Mouse (Mus musculus): Measurements from ENCODE around the gene Ranbp2. TPM values are rescaled to one million over a fixed set of nuclear protein-coding genes. Genes with fewer than 3 reads are reported as not detected.

Gene Ranbp2
- total and polyA plus RNA-seq, 2 experiments from 2014 or later: 12.9 to 32.6 TPM

DNA sequence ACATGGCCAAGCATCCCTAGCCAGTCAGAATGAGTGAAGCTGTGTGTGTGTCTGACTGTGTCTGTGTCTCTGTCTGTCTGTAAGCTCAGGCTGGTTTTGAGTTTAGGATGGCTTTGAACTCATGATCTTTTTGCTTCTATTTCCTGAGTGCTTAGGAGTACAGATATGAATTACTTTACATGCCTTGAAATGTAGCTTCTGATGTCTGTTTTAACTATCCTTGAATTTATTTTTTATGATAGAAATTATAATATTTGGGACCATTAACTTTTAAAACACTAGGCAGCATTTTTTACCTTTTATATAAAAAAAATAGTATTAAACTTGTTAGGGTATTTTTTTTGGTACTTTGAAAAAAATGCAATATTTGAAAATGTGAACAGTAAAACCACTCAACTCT, 4.9 kb downstream of the Ranbp2 start:
- no peak overlapping the region for H3K27ac ChIP-seq
- H3K36me3 ChIP-seq (ENCODE audit: insufficient read depth, low read length): peaks cover 19% of the 10 kb centered on the region
- no peaks in the 10 kb centered on the region for H3K27me3 ChIP-seq (ENCODE audit: insufficient read depth, low read length)
- ATAC-seq (no peak), DNase-seq (ENCODE audit: low spot score) (no peak)
- H3K9ac ChIP-seq (replicated peaks; ENCODE audit: low read length): no peak overlapping the region
- no peaks in the 10 kb centered on the region for H3K4me1 ChIP-seq (ENCODE audit: insufficient read depth, low read length)
- H3K9me3 ChIP-seq (ENCODE audit: low read length): no peaks in the 10 kb centered on the region
- TF ChIP-seq CTCF (IDR thresholded peaks at IDR 0.05; ENCODE audit: low read depth): no peak
- H3K4me2 ChIP-seq (ENCODE audit: low read depth, low read length): no peak overlapping the region
- no peak overlapping the region for H3K4me3 ChIP-seq (ENCODE audit: low read length)

GRCm38 (mm10) chr10:58452185-58452584, 5.5 kb downstream of the Ranbp2 start:
- Histone ChIP-seq H3K27ac (no peak overlapping the region), H3K4me2 (ENCODE audit: low read depth, low read length) (no peak overlapping the region), H3K36me3 (ENCODE audit: insufficient read depth, low read length) (peaks cover 19% of the 10 kb centered on the region), H3K9ac (replicated peaks; ENCODE audit: low read length) (no peak overlapping the region), H3K9me3 (ENCODE audit: low read length) (no peaks in the 10 kb centered on the region), H3K4me3 (ENCODE audit: low read length) (no peak overlapping the region), H3K27me3 (ENCODE audit: insufficient read depth, low read length) (no peaks in the 10 kb centered on the region), H3K4me1 (ENCODE audit: insufficient read depth, low read length) (no peaks in the 10 kb centered on the region)
- no peak for TF ChIP-seq CTCF (IDR thresholded peaks at IDR 0.05; ENCODE audit: low read depth)
- no peak for DNase-seq (ENCODE audit: low spot score)
- no peak for ATAC-seq
- 95% methylated on average over 1 of the region's 1 CpGs for WGBS

GRCm38 (mm10) chr10:58459896-58460295, 13.2 kb downstream of the Ranbp2 start:
- no peak overlapping the region for H3K27ac ChIP-seq
- peaks cover 32% of the 10 kb centered on the region for H3K36me3 ChIP-seq (ENCODE audit: insufficient read depth, low read length)
- WGBS: 97% methylated on average over 1 of the region's 1 CpGs
- H3K4me3 ChIP-seq (ENCODE audit: low read length): no peak overlapping the region
- no peak for DNase-seq (ENCODE audit: low spot score)
- no peaks in the 10 kb centered on the region for H3K4me1 ChIP-seq (ENCODE audit: insufficient read depth, low read length)
- no peak for TF ChIP-seq CTCF (IDR thresholded peaks at IDR 0.05; ENCODE audit: low read depth)
- ATAC-seq: no peak
- H3K27me3 ChIP-seq (ENCODE audit: insufficient read depth, low read length): no peaks in the 10 kb centered on the region
- H3K9me3 ChIP-seq (ENCODE audit: low read length): no peaks in the 10 kb centered on the region
- H3K9ac ChIP-seq (replicated peaks; ENCODE audit: low read length): no peak overlapping the region
- no peak overlapping the region for H3K4me2 ChIP-seq (ENCODE audit: low read depth, low read length)

- no peak for TF ChIP-seq CTCF (IDR thresholded peaks at IDR 0.05; ENCODE audit: low read depth)
These were observed 30.5 kb downstream of the Ranbp2 start for GRCm38 (mm10) chr10:58477086-58477755.

DNA sequence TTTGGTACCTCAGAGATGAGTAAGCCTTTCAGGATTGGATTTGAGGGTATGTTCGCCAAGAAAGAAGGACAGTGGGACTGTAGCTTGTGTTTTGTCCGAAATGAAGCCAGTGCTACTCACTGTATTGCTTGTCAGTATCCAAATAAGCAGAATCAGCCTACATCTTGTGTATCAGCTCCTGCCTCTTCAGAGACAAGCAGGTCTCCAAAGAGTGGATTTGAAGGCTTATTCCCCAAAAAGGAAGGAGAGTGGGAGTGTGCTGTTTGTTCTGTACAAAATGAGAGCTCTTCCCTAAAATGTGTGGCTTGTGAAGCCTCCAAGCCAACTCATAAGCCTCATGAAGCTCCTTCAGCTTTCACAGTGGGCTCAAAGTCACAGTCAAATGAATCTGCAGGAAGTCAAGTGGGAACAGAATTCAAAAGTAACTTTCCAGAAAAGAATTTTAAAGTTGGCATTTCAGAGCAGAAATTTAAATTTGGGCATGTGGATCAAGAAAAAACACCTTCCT, 31.4 kb downstream of the Ranbp2 start:
- no peaks in the 10 kb centered on the region for H3K9me3 ChIP-seq (ENCODE audit: low read length)
- ATAC-seq (no peak), DNase-seq (ENCODE audit: low spot score) (no peak)
- H3K9ac ChIP-seq (replicated peaks; ENCODE audit: low read length): no peak overlapping the region
- TF ChIP-seq CTCF (IDR thresholded peaks at IDR 0.05; ENCODE audit: low read depth): no peak
- H3K27ac ChIP-seq: no peak overlapping the region
- peaks cover 44% of the 10 kb centered on the region for H3K36me3 ChIP-seq (ENCODE audit: insufficient read depth, low read length)
- no peaks in the 10 kb centered on the region for H3K27me3 ChIP-seq (ENCODE audit: insufficient read depth, low read length)
- no peak overlapping the region for H3K4me3 ChIP-seq (ENCODE audit: low read length)
- H3K4me1 ChIP-seq (ENCODE audit: insufficient read depth, low read length): no peaks in the 10 kb centered on the region
- no peak overlapping the region for H3K4me2 ChIP-seq (ENCODE audit: low read depth, low read length)
- 94% methylated on average over 2 of the region's 2 CpGs for WGBS

More at GRCm38 (mm10) chr10:58477086-58477755, 30.5 kb downstream of the Ranbp2 start:
- ATAC-seq (no peak), DNase-seq (ENCODE audit: low spot score) (no peak)
- H3K27me3 ChIP-seq (ENCODE audit: insufficient read depth, low read length): no peaks in the 10 kb centered on the region
- no peaks in the 10 kb centered on the region for H3K9me3 ChIP-seq (ENCODE audit: low read length)
- H3K4me1 ChIP-seq (ENCODE audit: insufficient read depth, low read length): no peaks in the 10 kb centered on the region
- H3K9ac ChIP-seq (replicated peaks; ENCODE audit: low read length): no peak overlapping the region
- WGBS: 80% methylated on average over 5 of the region's 5 CpGs
- no peak overlapping the region for H3K4me2 ChIP-seq (ENCODE audit: low read depth, low read length)
- H3K36me3 ChIP-seq (ENCODE audit: insufficient read depth, low read length): peaks cover 41% of the 10 kb centered on the region
- no peak overlapping the region for H3K27ac ChIP-seq
- H3K4me3 ChIP-seq (ENCODE audit: low read length): no peak overlapping the region

- no peak for DNase-seq (ENCODE audit: low spot score)
- no peak for ATAC-seq
These were observed 33.3 kb downstream of the Ranbp2 start for GRCm38 (mm10) chr10:58479954-58480490.

GRCm38 (mm10) chr10:58491031-58491430, 44.3 kb downstream of the Ranbp2 start:
- H3K27me3 ChIP-seq (ENCODE audit: insufficient read depth, low read length): no peaks in the 10 kb centered on the region
- no peak for TF ChIP-seq CTCF (IDR thresholded peaks at IDR 0.05; ENCODE audit: low read depth)
- DNase-seq (ENCODE audit: low spot score) (no peak), ATAC-seq (no peak)
- no peaks in the 10 kb centered on the region for H3K9me3 ChIP-seq (ENCODE audit: low read length)
- no peak overlapping the region for H3K9ac ChIP-seq (replicated peaks; ENCODE audit: low read length)
- 93% methylated on average over 5 of the region's 5 CpGs for WGBS
- no peak overlapping the region for H3K27ac ChIP-seq
- H3K36me3 ChIP-seq (ENCODE audit: insufficient read depth, low read length): peaks cover 29% of the 10 kb centered on the region
- H3K4me1 ChIP-seq (ENCODE audit: insufficient read depth, low read length): no peaks in the 10 kb centered on the region
- no peak overlapping the region for H3K4me2 ChIP-seq (ENCODE audit: low read depth, low read length)
- no peak overlapping the region for H3K4me3 ChIP-seq (ENCODE audit: low read length)

More at GRCm38 (mm10) chr10:58479954-58480490, 33.3 kb downstream of the Ranbp2 start:
- Histone ChIP-seq H3K9ac (replicated peaks; ENCODE audit: low read length) (no peak overlapping the region), H3K36me3 (ENCODE audit: insufficient read depth, low read length) (peaks cover 56% of the 10 kb centered on the region), H3K9me3 (ENCODE audit: low read length) (no peaks in the 10 kb centered on the region), H3K4me2 (ENCODE audit: low read depth, low read length) (no peak overlapping the region), H3K4me1 (ENCODE audit: insufficient read depth, low read length) (no peaks in the 10 kb centered on the region), H3K4me3 (ENCODE audit: low read length) (no peak overlapping the region), H3K27ac (no peak overlapping the region), H3K27me3 (ENCODE audit: insufficient read depth, low read length) (no peaks in the 10 kb centered on the region)
- no peak for TF ChIP-seq CTCF (IDR thresholded peaks at IDR 0.05; ENCODE audit: low read depth)
- 95% methylated on average over 4 of the region's 4 CpGs for WGBS
